Mouse (Mus musculus) testis, adult 2 months (tissue): ENCODE measurements around the gene Rptor.

Experiments
- CTCF ChIP-seq: fragments of 200-500 bp; IDR thresholded peaks from 2 replicates; pipeline ENCODE4 v1.5.1; 2012; ENCODE audit warnings: low read depth, mild to moderate bottlenecking, inconsistent platforms, low read length, moderate library complexity; ENCODE audit not compliant: control insufficient read depth, insufficient read depth, insufficient replicate concordance
- POLR2A ChIP-seq: fragments of 200-500 bp; IDR thresholded peaks from 2 replicates; pipeline ENCODE4 v1.6.1; 2012; ENCODE audit warnings: low read depth, mild to moderate bottlenecking, inconsistent platforms, low read length, moderate library complexity; ENCODE audit not compliant: control insufficient read depth

- TF ChIP-seq CTCF (no peak), POLR2A (no peak)
Observed at GRCm38 (mm10) chr11:119898976-119899375, 296.3 kb downstream of the Rptor start.
